Mouse (Mus musculus) adrenal gland, adult 2 months (tissue): ENCODE measurements around the gene Abca4. TPM values are rescaled to one million over a fixed set of nuclear protein-coding genes. Genes with fewer than 3 reads are reported as not detected.

ENCODE experiments used
- DNase-seq: peaks from one replicate; pipeline ENCODE4 v3.0.0; 2021
- polyA plus RNA-seq: library from polyadenylated mRNA; depleted of rRNA; stranded (reverse); fragments of >200 nt; gene quantifications from 2 replicates; pipeline ENCODE4 v1.2.3, GENCODE M21; 2012
- total RNA-seq, 2 experiments: library from RNA; stranded (reverse); gene quantifications; 2 replicates each; pipeline ENCODE4 v1.2.3; 2021

Gene Abca4
- total and polyA plus RNA-seq, 3 experiments = 1.7 to 5.9 (median 1.8) TPM

DNA sequence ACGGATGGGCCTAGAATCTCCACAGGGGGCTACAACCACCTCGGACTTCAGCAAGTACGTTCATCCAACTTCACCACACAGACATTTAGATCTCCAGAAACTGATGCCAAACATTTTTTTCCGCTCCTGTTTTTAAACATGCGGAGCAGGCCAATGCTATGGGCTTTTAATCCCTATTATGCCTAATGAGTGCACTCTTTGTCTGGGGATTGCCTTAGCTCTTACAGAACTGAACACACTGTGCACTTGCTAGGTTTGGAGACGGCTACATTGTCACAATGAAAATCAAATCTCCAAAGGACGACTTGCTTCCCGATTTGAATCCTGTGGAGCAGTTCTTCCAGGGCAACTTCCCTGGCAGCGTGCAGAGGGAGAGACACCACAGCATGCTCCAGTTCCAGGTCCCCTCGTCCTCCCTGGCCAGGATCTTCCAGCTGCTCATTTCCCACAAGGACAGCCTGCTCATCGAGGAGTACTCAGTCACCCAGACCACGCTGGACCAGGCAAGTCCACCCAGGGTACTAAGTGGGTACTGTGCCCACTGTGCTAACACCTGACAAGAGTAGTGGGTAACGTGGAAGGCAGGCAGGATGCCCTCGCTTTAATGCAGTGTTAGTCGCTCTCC is 129.4 kb downstream of the Abca4 start:
- no peak for DNase-seq

DNA sequence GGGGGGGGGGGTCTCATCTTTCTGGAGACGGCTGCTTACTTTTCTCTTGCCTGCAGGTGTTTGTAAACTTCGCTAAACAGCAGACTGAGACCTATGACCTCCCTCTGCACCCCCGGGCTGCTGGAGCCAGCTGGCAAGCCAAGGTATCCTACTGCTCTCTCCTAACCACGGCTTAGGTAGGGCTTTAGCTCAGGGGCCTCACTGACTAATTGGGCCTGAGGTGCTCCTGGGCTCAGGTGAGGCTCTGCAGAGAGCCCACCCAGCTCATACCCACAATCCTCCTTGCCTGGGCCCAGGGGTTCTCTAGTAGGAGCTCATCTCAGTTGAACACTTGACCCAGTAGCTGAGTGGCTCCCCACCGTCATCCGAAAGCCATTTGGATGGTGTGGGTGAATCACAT is 131.8 kb downstream of the Abca4 start:
- DNase-seq = no peak

DNA sequence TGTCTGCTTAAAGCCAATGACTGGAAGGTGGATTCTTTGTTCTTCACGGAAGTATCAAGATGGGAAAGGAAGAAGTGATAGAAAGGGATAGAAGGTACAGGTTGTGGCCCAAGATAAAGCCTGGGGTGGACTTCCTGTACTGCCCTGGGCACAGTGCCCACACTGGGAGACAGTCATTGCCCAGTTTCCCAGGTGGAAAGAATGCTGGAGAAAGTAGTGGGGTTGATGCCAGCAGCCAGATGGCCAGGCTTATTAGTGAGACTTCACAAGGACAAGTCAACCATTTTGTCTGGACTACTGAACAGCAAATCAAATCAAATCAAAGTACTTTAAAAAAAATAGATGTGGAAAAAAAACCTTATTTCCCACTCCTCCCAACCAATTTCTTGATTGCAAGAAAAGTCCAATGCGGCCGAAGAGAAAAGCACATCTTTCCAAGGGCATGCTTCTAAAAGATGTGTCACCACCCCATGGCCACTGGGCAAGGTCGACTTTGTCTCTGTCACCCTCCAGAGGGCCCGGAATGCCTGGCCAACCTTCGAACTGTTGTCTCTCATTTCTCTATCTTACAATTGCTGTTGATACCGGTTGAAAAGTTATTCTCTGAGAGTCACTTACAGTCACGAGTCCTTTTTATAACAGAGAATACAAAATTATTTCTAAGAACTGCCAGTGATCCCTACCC is 132.6 kb downstream of the Abca4 start:
- peak; percentile 76 for DNase-seq

DNA sequence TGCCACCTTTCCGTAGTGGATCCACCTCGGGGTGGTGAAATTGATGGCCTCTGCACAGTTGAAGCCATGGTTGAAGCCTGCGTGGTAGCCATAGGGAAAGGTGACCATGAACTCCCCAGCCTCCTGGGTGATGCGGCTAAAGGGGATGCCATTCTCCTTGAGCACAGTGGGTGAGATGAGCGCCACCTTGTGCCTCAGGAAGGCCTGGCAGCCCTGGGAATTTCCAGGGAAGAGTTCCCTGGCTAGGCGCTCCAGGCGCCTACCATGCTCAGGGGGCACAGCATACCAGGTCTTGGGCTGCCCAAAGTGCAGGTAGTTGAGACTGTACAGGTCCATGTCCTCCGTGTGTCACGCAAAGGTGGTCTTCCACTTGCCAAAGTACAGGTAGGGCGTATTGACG is 139.9 kb downstream of the Abca4 start:
- DNase-seq = peak; percentile 46

DNA sequence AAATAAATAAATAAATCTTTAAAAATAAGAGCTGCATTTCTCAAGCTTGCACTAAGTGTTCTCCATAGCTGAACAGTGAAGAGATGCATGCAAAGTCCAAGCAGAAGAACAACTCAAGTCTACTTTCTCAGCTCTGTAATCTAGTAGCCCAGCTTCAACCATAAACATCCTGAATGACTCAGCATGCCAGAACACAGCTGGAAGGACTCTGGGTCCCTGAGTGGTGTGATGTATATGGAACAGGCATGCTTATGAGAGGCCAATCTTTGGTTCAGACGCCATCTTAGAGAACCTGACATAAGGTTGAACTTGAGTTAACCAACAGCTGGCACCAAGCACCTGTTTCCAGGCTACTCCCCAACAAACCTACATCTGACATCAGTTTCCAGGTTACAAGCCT is 142.7 kb downstream of the Abca4 start:
- no peak for DNase-seq

DNA sequence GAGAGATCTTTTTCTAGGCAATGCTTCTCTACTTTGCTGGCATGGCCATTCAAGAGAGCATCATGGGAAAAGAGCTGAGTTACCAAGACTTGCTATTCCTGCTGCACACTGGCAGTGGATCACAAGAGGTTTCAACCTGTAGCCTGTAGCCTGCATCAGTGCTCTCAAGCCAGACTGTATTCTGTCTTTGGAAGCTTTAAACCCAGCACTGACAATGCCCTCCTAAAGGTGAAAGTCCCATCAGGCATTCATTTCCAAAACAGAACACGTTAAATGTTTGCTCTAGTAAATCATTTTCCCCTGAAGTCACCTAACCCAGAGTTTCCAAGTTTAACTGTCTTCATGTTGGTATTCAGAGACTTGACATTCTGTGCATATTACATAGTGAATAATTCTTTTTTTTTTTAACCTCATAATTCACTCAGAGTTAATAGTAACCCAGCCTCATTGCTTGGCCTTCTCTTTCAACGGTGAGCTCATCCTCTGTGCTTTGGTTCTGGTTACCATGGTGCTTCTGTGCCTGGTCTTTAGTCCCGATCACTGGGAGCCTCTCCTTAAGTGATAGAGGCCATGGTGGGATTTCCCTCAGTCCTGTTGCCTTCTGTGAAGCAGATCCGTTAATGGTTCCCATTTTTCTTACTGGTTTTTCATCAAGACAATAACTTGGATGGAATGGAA is 152.5 kb downstream of the Abca4 start:
- no peak for DNase-seq

DNA sequence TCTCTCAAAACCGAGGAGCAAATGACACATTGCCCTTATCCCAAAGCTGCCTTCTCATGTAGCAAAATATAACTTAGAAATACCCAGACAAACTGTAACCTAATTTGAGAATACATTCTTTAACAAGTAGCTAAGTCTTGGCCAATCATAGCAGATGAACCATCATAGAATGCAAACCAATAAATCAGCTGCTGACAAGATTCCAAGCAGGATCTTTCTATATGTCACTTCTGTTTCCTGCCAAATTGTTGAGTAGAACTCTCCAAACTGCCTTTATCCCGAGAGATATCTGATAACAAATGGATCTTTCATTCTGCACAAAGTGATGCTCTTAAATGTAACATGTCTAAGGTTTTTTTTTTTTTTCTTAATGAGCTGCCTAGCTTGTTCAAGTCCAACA is 154.3 kb downstream of the Abca4 start:
- DNase-seq = no peak

DNA sequence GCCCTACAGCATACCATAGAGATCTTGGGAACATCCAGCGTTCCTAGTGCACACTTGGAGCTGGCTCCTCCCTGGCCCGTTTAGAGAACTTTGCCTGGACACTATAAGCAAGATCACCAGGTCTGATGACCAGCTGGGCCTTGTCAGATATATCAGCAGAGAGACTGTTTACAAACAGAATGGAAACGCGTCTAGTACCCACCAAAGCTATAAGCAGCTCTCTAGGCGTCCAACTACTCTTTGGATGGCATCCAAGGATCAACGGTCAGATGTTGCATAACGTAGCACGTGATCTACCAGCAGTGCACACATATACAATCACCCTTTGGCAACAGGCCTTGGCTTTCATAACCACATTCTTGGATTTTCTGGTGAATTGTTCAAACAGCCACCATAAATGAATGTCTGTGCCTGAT is 154.7 kb downstream of the Abca4 start:
- DNase-seq = peak; percentile 48

DNA sequence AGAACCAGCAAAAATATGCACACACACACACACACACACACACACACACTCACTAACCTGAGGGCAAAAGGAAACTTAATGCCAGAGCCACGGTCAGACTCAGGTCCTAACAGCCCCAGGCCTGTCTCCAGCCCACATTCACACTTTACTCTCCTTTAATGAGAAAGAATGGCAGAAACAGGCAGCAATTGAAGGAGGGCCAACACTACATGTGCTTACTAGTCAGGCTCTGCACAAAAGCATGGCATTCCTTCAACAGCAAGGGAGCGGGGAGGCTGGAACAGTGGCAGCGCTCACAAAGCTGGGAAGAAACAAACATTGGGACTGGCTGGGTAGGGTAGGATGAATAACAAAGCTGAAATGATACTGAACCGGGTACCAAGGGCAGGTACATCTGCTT is 155.4 kb downstream of the Abca4 start:
- DNase-seq = no peak

DNA sequence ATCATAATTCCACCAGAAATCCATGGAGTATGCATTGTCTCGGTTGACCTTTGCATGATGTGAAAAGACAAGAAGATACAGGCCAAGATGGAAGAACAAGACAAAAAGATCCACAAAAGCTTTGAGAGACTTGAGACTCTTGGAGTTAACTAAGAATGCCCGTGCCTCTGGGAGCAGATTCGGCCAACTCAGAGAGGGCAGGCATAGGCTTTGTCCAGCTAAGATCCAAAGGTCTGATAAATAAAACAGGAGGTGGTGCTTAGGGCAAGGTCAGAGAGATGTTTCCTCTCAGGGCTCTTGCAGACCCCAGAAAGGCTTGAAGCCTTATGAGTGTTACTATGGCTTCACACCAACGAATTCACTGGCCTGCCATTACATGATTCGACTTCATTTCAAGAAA is 155.8 kb downstream of the Abca4 start:
- no peak for DNase-seq

DNA sequence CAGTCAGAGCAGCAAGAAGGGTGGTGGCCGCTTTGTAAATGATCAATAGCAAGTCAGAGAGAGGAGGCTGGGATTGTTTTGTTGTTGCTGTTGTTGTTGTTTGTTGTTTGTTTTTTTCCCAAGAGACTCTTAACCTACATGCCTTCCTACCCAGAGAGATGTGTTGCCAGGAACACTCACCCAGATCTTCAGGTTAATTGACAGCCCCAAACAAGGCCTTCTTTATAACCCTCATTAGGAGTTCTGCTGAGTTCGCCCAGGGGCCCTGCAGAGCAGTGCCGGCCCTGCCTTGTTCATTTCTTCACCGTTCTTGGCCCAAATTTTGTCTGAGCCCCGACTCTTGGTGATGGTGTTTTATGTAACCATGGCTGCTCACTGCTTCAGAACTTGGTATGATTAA is 156.2 kb downstream of the Abca4 start:
- DNase-seq = no peak

DNA sequence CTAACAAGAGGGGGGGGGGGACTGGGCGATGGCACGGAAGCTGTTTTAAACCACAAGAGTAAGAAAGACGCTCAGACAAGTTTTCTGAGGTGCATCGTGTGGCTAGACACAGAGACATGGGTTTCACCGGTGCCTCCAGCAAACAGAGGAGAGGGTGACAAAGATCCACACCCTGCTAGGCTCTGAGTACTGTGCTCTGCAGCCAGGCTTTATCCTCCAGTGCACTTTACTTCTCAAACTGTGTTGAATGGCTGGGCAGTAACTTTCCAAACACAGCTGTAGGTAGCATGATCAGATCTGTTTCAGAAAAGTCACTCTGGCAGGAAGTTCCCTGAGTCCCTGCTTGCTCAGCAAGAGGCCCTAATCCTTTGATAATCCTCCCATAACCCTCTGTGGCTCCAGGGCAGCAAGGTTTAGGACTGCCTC is 158.1 kb downstream of the Abca4 start:
- no peak for DNase-seq

DNA sequence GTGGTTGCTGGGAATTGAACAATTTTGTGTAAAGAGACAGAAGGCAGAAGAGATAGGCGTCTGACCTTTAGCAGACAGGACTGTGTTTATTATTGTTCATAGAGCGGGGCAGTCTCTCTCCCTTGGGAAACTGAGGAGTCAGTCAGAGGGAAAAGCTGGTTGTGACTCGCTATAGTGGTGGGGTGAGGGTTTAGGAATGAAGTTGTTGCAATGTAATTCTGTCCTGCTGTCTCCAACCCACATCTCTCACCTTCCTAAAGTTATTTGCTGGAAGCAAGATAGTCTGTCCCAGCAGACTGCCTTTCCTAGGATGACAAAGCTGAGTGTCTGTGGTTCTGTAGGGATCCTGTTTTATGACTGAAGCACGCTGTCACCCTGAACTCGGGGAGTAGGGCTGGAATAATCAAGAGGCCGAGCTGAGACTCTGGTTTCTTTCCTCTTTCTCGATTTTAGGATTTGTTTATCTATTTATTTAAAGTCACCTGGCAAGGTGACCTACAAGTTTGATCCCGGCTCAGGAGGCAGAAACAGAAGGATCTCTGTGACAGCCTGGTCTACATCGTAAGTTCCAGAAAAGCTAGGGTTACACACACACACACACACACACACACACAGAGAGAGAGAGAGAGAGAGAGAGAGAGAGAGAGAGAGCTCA is 159.6 kb downstream of the Abca4 start:
- DNase-seq = no peak

DNA sequence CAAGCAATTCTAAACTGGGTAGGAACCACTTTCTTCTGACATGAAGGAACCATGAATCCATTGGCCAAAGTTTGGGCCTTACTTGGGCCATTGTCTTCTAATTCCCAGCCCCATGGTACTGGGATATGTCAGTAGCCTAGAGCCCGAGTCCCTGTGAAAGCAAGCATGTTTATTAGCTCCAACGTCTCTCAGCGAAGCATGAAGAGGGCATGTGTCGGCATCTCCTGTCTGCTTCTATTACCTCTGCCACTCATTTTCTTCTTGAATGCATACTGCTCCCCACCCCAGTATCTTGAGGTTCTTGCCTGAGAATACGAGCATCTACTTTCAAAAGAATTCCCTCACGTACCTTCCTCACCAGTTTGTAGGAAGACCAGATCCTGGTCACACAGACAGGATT is 161.5 kb downstream of the Abca4 start:
- no peak for DNase-seq

DNA sequence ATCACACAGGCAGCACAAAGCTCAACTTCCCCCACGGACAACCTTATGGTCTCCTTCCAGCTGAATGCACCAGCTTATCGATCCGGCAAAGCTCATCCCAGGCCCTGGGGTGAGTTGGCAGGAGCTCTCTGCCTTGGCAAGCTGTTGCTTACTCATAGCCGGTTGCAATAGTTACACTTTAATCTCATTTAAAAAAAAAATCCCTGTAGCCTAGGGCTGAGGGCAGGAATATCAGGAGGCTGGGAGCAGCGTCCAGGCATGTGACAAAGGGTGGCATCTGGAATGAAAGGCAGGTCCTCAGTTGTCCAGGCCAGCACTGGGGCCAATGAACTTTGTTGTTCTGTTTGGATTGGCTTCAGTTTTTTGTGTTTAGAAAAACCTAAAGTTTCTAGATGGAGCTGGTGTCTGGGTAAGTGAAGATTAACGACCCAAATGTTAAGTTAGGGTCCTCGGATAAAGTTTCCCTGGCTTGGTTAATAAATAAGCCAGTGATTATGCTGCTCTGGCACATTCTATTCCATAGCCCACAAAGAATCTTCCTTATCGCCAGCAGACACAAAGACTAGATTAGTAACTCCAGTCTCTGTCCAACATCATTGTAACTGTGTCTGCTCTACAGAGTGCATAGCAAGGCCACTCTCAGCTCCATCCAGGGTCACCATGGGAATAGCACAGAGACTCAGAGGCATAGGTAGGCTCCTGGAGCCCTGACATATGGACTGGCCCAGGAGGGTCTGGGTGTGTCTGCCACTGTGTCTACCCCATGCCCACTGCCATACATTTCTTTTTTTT is 162.2 kb downstream of the Abca4 start:
- peak; percentile 46 for DNase-seq

DNA sequence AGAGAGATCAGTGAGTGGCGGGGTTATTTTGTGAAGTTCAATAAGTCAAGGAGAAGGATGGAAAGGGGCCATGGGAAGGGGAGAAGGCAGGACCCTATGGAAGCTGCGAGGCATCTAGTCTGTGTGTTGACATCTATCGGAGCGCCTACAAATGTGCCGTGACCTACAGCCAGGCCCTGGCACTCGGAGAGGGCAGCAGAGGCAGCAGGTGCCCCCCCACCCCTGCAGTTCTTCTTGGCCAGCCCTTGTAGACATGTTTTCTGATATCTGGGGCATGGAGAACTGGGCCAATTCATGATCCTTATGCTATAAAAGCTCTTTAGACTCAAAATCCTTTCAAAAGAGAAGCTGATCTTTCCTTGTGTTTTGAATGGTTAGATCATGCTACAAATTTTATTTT is 163.5 kb downstream of the Abca4 start:
- no peak for DNase-seq

DNA sequence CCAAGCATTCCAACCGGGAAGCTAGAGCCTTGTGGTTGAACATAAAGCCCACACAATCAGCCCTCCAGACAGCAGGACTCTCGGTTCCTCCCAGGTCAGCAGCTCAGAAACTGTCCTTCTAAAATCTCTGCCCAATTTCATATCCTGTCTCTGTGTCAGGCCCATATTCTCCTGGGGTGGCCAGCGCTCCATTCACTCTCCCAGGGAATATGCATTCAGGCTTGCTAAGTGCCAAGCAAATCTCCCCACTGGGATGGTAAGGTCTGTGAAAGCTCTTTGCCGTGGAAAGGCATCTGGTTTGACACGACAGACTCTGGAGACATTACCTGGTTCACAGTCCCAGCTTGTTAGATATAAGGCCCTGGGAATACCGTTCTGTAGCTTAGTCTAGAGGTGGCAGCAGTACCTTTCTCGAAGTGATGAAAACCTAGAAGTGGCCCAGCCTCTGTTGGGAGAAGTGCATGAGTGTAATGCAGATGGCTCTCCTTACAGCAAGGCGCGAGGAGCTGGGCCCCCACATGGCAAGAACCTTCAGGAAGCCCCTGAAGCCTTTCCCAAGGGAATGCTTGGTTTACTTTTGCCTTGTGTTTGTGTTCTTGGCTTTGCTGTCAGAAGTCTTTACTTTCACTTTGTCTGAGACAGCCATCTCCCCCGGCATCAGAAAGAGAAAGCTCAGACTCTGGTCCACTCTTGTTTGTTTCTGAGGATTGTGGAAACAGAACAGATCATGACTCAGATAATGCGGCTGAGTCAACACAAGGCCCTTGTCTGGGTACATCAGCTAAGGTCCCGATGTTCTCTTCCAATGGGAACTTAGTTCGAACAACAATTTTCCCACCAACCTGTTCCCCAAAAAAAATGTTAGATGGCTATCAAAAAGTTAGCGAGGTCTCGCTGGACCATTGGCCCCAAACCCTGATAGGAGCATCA is 164.3 kb downstream of the Abca4 start:
- peak; percentile 19 for DNase-seq

DNA sequence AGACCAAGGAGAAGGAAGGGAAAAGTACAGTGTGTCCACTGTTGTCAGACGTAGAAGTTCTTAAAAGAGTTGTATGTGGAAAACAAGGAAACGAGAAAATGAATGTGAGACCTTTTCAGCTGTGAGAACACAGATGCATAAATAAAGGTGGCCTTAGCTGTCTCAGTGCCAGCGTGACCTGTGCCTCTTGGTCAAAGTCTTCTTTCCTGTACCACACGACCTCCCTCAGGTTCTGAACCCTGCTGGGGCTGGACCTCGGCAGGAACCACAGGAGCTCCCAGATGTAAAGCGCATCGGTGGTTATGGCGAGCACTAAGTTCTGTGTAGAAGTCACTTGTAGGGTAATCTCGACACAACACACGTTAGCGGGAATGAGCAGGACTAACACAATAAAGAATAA is 165.3 kb downstream of the Abca4 start:
- DNase-seq = no peak

DNA sequence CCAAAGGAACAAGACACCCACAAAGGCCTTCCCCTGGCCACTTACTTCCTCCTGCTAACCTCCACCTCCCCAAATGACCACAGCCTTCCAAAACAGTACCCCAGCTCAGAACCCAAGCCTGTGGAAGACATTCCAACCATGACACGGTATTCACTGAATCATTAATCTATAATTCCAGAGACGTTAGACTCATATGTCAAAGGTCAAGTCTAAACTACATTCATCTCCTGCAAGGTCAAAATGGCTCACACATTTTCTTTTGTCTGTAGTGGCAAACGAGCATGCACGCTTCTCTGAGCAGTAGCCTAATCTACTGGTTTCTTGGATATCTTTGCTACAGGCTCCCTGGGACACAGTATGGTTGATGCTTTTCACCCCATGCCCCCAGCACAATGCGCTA is 166.2 kb downstream of the Abca4 start:
- DNase-seq = peak; percentile 18

DNA sequence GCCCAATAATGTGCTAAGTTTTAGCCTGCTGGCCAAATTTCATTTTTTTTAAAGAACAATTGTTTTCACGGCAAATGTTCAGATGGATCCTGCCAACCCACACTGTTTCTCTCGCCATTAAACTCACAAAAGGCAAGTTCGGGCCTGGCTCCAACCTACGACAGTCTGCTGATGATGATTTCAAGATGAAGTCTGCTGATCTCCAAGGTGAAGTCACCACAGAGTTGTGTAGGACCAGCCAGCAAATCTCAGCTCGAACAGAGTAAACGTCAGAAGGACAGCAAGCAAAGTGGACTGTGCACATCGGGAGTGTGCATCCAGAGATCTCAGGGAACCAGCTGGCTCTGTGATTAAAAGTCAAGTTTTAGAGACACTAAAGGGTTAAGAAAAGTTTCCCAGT is 166.6 kb downstream of the Abca4 start:
- DNase-seq = no peak
